Mouse (Mus musculus): ENCODE data around the gene Tada3.

- TF ChIP-seq POLR2A (IDR thresholded peaks at IDR 0.05; ENCODE audit: low read depth, low read length) (no peak), CTCF (IDR thresholded peaks at IDR 0.05; ENCODE audit: extremely low read depth, insufficient read depth, insufficient read length, insufficient replicate concordance) (no peak)
These were observed 44.3 kb downstream of the Tada3 start for GRCm38 (mm10) chr6:113333137-113333950.

Measured in spleen, adult 2 months (tissue).